8 mouse cellular contexts compared by ENCODE assay signal in the genomic region with DNA sequence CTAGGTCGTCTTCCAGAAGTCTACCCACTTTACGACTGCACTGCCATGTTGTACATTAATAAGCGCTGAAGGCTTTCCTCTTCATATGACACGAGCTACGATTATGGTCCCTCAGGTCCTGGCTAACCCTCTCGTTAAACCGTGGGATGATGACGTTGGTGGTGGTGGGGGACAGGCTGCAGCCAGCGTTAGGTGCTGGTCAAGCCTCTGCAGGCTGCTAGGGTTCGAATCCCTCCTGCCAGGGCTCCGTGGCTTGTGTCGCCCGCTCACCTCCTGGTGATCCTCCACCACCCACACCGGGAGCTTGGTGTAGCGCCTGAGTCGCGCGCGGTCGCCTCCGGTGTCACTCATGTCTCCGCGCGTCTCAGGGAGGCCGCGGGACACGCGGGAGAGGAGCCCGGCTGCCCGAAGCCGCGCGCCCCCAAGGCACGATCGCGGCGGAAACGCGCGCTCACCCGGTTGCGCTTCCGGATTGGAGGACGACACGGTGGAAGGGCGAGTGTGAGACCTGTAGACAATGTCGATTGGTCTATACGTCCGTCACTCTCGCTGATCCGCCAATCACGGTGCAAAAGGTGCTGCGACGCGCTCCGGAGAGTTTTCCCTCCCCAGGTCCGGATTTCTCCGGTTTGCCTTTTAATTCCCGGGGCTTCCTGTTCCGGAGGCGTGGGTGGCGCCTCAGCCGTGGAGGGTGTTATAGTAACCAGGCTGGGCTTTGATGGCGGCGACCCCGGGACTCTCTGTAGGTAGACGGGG. TPM values are rescaled to one million over a fixed set of nuclear protein-coding genes. Genes with fewer than 3 reads are reported as not detected.
DNase-seq lines count a peak whose midpoint lies in the region; ATAC-seq and TF ChIP-seq lines count a peak whose summit lies in the region.

A gene (minus strand): TSS at position 453 of the 756 bp plus-strand sequence.
A gene (plus strand): TSS at position 619 of the 756 bp plus-strand sequence.

- peak within 1 kb of the TSS; percentile 76 for H3K4me2 ChIP-seq in hindbrain, embryonic 13.5 days

- POLR2A ChIA-PET in Patski (lab: Charles Lee) = interaction anchor here (1.1 kb wide), 1 partner anchor 35 kb away, joined by 3 read pairs; no protein-coding TSS in a partner anchor

- peaks cover 44% of the 10 kb centered on the region for H3K36me3 ChIP-seq in hindbrain, embryonic 13.5 days

- peak within 1 kb of the TSS; percentile 80 for H3K4me3 ChIP-seq in hindbrain, embryonic 13.5 days

- TF ChIP-seq CTCF in Patski (IDR thresholded peaks at IDR 0.05) = no peak

- CTCF ChIA-PET in Patski (lab: Charles Lee) = interaction anchor here (0.6 to 1.0 kb wide), 2 partner anchors 32 to 54 kb away, joined by 3 to 5 read pairs; no protein-coding TSS in a partner anchor

- peak within 1 kb of the TSS; percentile 90 for H3K27ac ChIP-seq in hindbrain, embryonic 13.5 days

- H3K4me1 ChIP-seq in hindbrain, embryonic 13.5 days (replicated peaks) = peaks cover 25% of the 10 kb centered on the region

- no peaks in the 10 kb centered on the region for H3K9me3 ChIP-seq in hindbrain, embryonic 13.5 days

- peak; percentile 98 for DNase-seq in Patski (ENCODE audit: low read depth, low spot score)
- DNase-seq in cerebellum, postnatal 14 days = peak; percentile 99
- peak; percentile 96 to 99 for DNase-seq in frontal cortex, postnatal 14 days (ENCODE audit: low spot score in 2 of 2)
- peak; percentile 95 to 99 for DNase-seq in layer of hippocampus, postnatal 25 days (ENCODE audit: extremely low spot score in 1 of 2, low spot score in 1 of 2)
- DNase-seq in lung, postnatal 25 days (ENCODE audit: low spot score) = peak; percentile 99
- DNase-seq in retina, embryonic 14.5 days (ENCODE audit: low spot score) = peak; percentile 99
- DNase-seq in thymus, postnatal 4 days = peak; percentile 96

- ATAC-seq in Patski = peak; percentile 100
- peak; percentile 100 for ATAC-seq in hindbrain, embryonic 13.5 days (ENCODE audit: low FRiP score)

- H3K27me3 ChIP-seq in Patski = no peaks in the 10 kb centered on the region
- no peaks in the 10 kb centered on the region for H3K27me3 ChIP-seq in hindbrain, embryonic 13.5 days

- WGBS in hindbrain, embryonic 13.5 days = under 1% methylated on average over 67 of the region's 67 CpGs

- in situ Hi-C loops in Patski (cut with MboI; ENCODE audit: low pct_unique_long_range_greater_than_20kb) = loop anchor here (25.0 kb wide), 1 partner anchor 637 kb away; no protein-coding TSS in a partner anchor

- H3K9ac ChIP-seq in hindbrain, embryonic 13.5 days = peak within 1 kb of the TSS; percentile 94

RNA-seq across cellular contexts. Expression of the first gene that starts in this region (rescaled TPM):
- 16.2 TPM for polyA plus RNA-seq in Patski (2021)
- 33.7 and 42.1 TPM in 2 replicates for polyA plus RNA-seq in hindbrain, embryonic 13.5 days (2015; fragmentation: Nextera tagmentation; extraction: Ambion mirVana)
- 10 to 100 TPM; 25.5 to 26.5 TPM for total RNA-seq in layer of hippocampus, postnatal 25 days (2021)

RNA-seq across cellular contexts. Expression of the second gene that starts in this region (rescaled TPM):
- polyA plus RNA-seq in Patski (2021) = 47.3 TPM
- polyA plus RNA-seq in hindbrain, embryonic 13.5 days (2015; fragmentation: Nextera tagmentation; extraction: Ambion mirVana) = 50.0 and 53.8 TPM in 2 replicates
- total RNA-seq in layer of hippocampus, postnatal 25 days (2021) = 10 to 100 TPM; 80.2 to 91.8 TPM

Comparison
In these comparisons a context has a peak if more than half of its experiments do, and no peak if none do; other contexts are left out.
1. Peak in every context shown above with its lines: DNase-seq, ATAC-seq, H3K4me3 ChIP-seq and H3K27ac ChIP-seq.